Mouse (Mus musculus) midbrain, embryonic 11.5 days (tissue): ENCODE results near the gene Tmem132c. TPM values are rescaled to one million over a fixed set of nuclear protein-coding genes. Genes with fewer than 3 reads are reported as not detected.

Source experiments
- ATAC-seq: fragments of 200-750 bp; cut with Nextera tagmentation; 2 replicates; pipeline ENCODE4 v1.8.0; 2017; ENCODE audit warnings: moderate TSS enrichment, moderate library complexity; ENCODE audit not compliant: low FRiP score
- DNase-seq: peaks from one replicate; pipeline ENCODE4 v3.0.0; 2015; ENCODE audit warnings: low spot score; ENCODE audit errors: missing footprints
- H3K27ac ChIP-seq: fragments of 300-500 bp; sonication (generic); 2 replicates; pipeline ENCODE4 v1.5.1; 2014; ENCODE audit warnings: low read depth, low read length
- H3K27me3 ChIP-seq: fragments of 300-500 bp; sonication (generic); 2 replicates; pipeline ENCODE4 v1.6.1; 2014; ENCODE audit warnings: mild to moderate bottlenecking, low read length, moderate library complexity, mixed read lengths; ENCODE audit not compliant: control insufficient read depth, insufficient read depth
- H3K36me3 ChIP-seq: fragments of 300-500 bp; sonication (generic); 2 replicates; pipeline ENCODE4 v1.6.1; 2014; ENCODE audit warnings: mild to moderate bottlenecking, low read length, moderate library complexity, mixed read lengths; ENCODE audit not compliant: control insufficient read depth, insufficient read depth
- H3K4me1 ChIP-seq: fragments of 300-500 bp; sonication (generic); 2 replicates; pipeline ENCODE4 v1.6.1; 2014; ENCODE audit warnings: low read length; ENCODE audit not compliant: control insufficient read depth, insufficient read depth
- H3K4me2 ChIP-seq: fragments of 300-500 bp; sonication (generic); 2 replicates; pipeline ENCODE4 v1.6.1; 2014; ENCODE audit warnings: mild to moderate bottlenecking, moderate library complexity
- H3K4me3 ChIP-seq: fragments of 300-500 bp; sonication (generic); 2 replicates; pipeline ENCODE4 v1.5.1; 2014; ENCODE audit warnings: low read depth, low read length
- H3K9ac ChIP-seq: fragments of 300-500 bp; sonication (generic); 2 replicates; pipeline ENCODE4 v1.6.1; 2014; ENCODE audit warnings: low read length
- H3K9me3 ChIP-seq: fragments of 300-500 bp; sonication (generic); 2 replicates; pipeline ENCODE4 v1.6.1; 2016; ENCODE audit warnings: low read length; ENCODE audit not compliant: control insufficient read depth
- WGBS: fragments of 180-500 bp; shearing (Covaris S2); extraction: QIAGEN DNeasy Blood & Tissue Kit; methylation state at CpG from one replicate; pipeline ENCODE4 v1.1.7; 2014; 5-methylcytosine and 5-hydroxymethylcytosine counted together
- polyA plus RNA-seq: library from polyadenylated mRNA; unstranded; fragments of >200 nt; fragmentation: Nextera tagmentation; extraction: Ambion mirVana; gene quantifications from 2 replicates; pipeline ENCODE4 v1.2.1, GENCODE M21; 2014

The Tmem132c gene
- polyA plus RNA-seq, 1 experiment from 2014 or later = 16.3 TPM

DNA sequence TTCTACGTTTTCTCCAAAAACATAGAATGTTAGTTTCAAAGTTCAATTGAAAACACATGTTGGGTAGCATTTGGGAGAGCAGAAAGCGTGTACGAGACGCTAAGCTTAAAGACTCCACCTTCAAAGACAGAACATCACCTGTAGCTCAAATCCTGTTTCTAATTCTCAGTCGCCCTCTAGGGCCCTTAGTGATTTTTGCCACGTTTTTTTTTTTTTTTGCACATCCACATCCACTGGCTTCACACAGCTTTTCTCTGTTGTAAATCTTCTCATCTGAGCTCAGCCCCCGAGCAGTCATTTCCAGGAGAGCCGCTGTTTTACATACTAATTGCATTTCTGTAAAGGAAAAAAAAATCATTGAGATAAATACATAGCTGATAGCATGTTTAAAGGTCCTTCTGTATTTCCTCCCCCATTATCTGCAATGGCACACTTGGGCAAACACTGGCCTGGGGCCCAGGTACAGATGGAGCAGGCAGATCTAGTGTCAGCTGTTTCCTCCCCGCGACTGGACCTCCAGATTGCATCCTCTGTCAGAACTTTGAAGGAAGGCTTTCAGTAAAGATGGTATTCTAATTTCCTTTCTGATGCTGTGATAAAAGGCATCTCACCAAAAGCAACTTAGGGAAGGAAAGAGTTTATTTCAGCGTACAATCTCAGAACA is 15.5 kb downstream of the Tmem132c start:
- Histone ChIP-seq H3K36me3 (no peaks in the 10 kb centered on the region), H3K4me2 (no peak overlapping the region)
- no peak for DNase-seq

DNA sequence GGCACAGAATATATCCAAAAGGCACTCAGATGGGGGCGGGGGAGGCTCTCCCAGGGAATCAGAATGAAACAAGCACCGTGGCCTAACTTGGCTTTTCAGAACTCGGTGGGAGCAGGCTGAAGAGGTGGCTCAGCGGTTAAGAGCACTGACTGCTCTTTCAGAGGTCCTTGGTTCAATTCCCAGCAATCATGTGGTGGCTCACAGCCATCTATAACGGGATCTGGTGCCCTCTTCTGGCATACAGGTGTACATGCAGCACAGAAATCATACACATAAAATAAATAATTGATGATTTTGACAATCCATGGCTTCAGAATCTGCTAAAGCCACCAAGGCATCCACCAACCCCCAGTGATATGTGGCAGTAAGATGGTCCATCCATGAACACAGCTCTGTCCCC is 20.5 kb downstream of the Tmem132c start:
- Histone ChIP-seq H3K27ac (no peak overlapping the region), H3K9ac (no peak overlapping the region), H3K36me3 (no peaks in the 10 kb centered on the region), H3K4me3 (no peak overlapping the region), H3K9me3 (no peaks in the 10 kb centered on the region), H3K4me1 (no peaks in the 10 kb centered on the region), H3K4me2 (no peak overlapping the region), H3K27me3 (no peaks in the 10 kb centered on the region)
- 93% methylated on average over 5 of the region's 5 CpGs for WGBS
- DNase-seq = no peak
- no peak for ATAC-seq

More for the DNA sequence above, 15.5 kb downstream of the Tmem132c start:
- 81% methylated on average over 11 of the region's 11 CpGs for WGBS
- peaks cover 6% of the 10 kb centered on the region for H3K9me3 ChIP-seq
- ATAC-seq = no peak
- H3K9ac ChIP-seq = no peak overlapping the region
- no peaks in the 10 kb centered on the region for H3K27me3 ChIP-seq
- H3K4me3 ChIP-seq = no peak overlapping the region
- H3K27ac ChIP-seq = no peak overlapping the region
- H3K4me1 ChIP-seq = no peaks in the 10 kb centered on the region

DNA sequence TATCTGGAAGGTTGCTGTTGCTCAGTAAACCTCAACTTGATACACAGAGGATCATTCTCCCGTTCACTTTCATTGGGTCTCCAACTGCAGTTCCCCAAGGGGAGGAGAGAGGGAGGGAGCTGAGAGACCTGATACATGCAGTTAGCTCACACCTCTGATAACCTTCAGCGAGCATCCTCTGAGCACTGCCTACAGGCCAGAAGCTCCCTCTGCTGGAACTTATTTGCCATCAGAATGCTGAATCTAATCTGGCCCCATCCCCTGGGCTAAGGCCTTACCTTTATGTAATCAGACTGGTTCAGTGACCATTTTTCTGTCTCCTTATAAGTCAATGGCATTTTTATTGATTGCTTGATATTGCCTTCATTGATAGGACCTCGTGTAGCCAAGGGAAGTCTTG is 29.5 kb downstream of the Tmem132c start:
- Histone ChIP-seq H3K27me3 (no peaks in the 10 kb centered on the region), H3K9ac (no peak overlapping the region), H3K4me2 (no peak overlapping the region), H3K4me3 (no peak overlapping the region), H3K27ac (no peak overlapping the region), H3K36me3 (no peaks in the 10 kb centered on the region), H3K9me3 (no peaks in the 10 kb centered on the region; the same call in 1 of the 2 replicates), H3K4me1 (no peaks in the 10 kb centered on the region)
- WGBS = 61% methylated on average over 3 of the region's 3 CpGs
- no peak for DNase-seq
- no peak for ATAC-seq

DNA sequence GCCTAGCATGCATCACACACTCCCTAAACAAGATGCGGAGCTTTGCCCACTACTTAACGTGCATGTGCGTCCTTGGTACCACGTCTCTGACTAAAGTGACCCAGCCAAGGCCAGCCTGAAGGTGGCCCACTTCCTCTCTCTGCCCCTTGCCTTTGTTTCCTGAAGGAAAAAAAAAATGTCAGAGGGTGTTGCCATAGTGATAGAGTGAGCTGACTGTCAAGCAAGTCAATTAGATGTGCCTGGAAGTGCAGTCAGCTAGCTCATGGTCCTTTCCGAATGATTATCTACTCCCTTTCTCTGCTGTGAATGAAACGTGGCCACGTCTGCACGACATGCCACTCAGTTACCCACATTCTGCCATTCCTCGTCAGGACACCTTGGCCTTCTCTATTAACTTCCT is 37.9 kb downstream of the Tmem132c start:
- ATAC-seq = peak; percentile 72; the same call in 1 of the 2 replicates
- H3K9me3 ChIP-seq = no peaks in the 10 kb centered on the region

DNA sequence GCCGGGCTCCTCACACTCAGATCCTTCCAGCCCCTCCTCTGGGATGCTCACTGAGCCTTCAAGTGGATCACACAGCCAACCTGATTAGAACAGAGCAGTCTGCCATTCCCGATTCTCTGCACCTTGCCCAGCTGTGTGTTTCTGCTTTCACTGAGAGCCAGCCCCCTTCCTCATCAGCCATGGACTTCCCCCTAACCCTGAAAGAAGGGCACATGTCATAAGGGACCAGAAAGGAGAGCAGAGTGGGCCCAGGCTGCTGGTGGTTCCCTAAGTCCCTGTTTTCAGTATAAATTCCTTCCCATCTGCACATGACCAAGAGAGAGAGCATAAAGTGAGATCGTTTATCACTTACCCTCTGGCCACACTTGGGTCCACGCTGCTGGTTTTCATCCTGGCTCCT is 39.6 kb downstream of the Tmem132c start:
- 78% methylated on average over 4 of the region's 4 CpGs for WGBS
- no peak overlapping the region for H3K9ac ChIP-seq
- no peaks in the 10 kb centered on the region for H3K9me3 ChIP-seq
- no peaks in the 10 kb centered on the region for H3K36me3 ChIP-seq
- no peak overlapping the region for H3K27ac ChIP-seq
- H3K4me2 ChIP-seq = no peak overlapping the region
- H3K4me1 ChIP-seq = peaks cover 4% of the 10 kb centered on the region
- H3K27me3 ChIP-seq = no peaks in the 10 kb centered on the region
- ATAC-seq (no peak), DNase-seq (peak; percentile 69)
- no peak overlapping the region for H3K4me3 ChIP-seq

More for the DNA sequence above, 37.9 kb downstream of the Tmem132c start:
- Histone ChIP-seq H3K4me1 (peaks cover 4% of the 10 kb centered on the region), H3K36me3 (no peaks in the 10 kb centered on the region), H3K4me2 (no peak overlapping the region), H3K27ac (no peak overlapping the region), H3K4me3 (no peak overlapping the region), H3K9ac (no peak overlapping the region), H3K27me3 (no peaks in the 10 kb centered on the region)
- 51% methylated on average over 9 of the region's 9 CpGs for WGBS
- DNase-seq = peak; percentile 82

DNA sequence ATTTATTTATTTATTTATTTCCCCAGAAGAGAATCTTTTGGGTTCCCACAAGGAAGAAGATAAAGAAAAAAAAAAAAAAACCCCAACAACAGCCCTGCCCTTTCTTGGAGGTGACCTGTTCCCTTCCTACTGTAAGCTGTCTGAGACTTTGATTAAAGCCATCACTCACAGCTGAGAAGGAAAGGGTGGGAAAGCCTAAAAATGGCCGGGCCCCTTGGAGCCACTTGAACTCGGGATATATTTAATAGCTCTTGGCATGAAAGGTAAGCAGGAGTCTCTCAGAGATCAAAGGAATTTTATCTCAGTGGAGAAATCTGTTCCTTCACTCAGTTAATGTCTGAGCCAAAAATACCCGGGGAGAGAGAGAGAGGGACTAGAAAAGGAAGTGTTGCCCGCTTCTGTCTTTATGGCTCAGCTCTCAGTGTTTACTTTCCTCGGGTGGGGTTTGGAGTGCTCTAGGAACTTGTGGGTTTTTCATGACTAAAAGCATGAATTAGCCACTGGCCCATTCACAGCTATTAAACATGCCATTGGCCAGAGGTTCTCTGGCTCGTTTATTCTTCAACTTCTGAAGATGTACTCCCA is 41.0 kb downstream of the Tmem132c start:
- no peak for ATAC-seq
- WGBS = 77% methylated on average over 6 of the region's 6 CpGs
- H3K9me3 ChIP-seq = no peaks in the 10 kb centered on the region

DNA sequence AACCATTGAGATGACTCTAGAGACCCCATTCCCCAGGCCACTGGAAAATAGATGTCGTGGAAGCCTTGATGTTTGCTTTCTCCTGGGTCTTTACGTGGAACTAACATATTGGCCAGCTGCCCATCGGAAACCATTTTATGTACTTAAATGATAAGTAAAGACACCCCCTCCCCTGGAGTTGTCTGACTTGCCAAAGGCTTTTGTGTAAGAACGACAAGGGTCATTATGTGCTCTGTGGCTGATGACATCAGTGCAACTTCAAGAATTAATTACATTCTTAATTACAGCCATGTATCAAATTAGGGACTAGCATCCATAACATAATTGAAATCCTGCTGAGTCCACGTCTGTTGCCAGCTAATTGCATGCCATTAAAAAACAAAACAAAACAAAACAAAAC is 45.3 kb downstream of the Tmem132c start:
- H3K9ac ChIP-seq = no peak overlapping the region
- 80% methylated on average over 5 of the region's 5 CpGs for WGBS
- no peak overlapping the region for H3K4me3 ChIP-seq
- no peak overlapping the region for H3K27ac ChIP-seq
- ATAC-seq = no peak
- no peaks in the 10 kb centered on the region for H3K27me3 ChIP-seq
- no peaks in the 10 kb centered on the region for H3K36me3 ChIP-seq
- H3K4me1 ChIP-seq = peaks cover 9% of the 10 kb centered on the region
- no peaks in the 10 kb centered on the region; the same call in 1 of the 2 replicates for H3K9me3 ChIP-seq
- no peak overlapping the region for H3K4me2 ChIP-seq
- peak; percentile 77 for DNase-seq

More for the DNA sequence above, 41.0 kb downstream of the Tmem132c start:
- H3K27me3 ChIP-seq = no peaks in the 10 kb centered on the region
- H3K27ac ChIP-seq = no peak overlapping the region
- no peak overlapping the region for H3K4me2 ChIP-seq
- H3K4me1 ChIP-seq = peaks cover 4% of the 10 kb centered on the region
- H3K9ac ChIP-seq = no peak overlapping the region
- DNase-seq = no peak
- H3K4me3 ChIP-seq = no peak overlapping the region
- H3K36me3 ChIP-seq = no peaks in the 10 kb centered on the region

DNA sequence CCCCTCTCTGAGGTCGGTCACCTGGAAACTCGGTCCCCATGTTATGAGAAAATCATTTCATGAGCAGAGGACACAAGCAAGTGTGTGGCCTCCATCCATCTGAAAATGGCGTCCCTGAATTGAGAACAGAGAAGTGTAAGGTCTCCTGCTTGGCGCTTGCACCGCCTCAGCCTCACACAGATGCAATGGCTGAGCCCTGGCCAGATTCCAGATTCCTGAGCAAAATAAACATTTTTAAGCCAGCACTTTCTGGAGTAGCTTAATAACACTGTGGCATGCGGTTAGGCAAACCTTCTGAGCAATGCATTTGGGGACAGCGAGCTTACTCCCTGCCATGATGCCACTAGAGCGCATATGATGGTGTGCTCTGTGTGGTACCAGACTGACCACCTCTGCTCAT is 48.1 kb downstream of the Tmem132c start:
- no peak for DNase-seq
- Histone ChIP-seq H3K9me3 (no peaks in the 10 kb centered on the region; the same call in none of the 2 replicates), H3K4me2 (no peak overlapping the region), H3K27me3 (no peaks in the 10 kb centered on the region), H3K27ac (no peak overlapping the region), H3K36me3 (no peaks in the 10 kb centered on the region), H3K4me1 (peaks cover 9% of the 10 kb centered on the region), H3K9ac (no peak overlapping the region), H3K4me3 (no peak overlapping the region)
- ATAC-seq = no peak
- 97% methylated on average over 8 of the region's 8 CpGs for WGBS

DNA sequence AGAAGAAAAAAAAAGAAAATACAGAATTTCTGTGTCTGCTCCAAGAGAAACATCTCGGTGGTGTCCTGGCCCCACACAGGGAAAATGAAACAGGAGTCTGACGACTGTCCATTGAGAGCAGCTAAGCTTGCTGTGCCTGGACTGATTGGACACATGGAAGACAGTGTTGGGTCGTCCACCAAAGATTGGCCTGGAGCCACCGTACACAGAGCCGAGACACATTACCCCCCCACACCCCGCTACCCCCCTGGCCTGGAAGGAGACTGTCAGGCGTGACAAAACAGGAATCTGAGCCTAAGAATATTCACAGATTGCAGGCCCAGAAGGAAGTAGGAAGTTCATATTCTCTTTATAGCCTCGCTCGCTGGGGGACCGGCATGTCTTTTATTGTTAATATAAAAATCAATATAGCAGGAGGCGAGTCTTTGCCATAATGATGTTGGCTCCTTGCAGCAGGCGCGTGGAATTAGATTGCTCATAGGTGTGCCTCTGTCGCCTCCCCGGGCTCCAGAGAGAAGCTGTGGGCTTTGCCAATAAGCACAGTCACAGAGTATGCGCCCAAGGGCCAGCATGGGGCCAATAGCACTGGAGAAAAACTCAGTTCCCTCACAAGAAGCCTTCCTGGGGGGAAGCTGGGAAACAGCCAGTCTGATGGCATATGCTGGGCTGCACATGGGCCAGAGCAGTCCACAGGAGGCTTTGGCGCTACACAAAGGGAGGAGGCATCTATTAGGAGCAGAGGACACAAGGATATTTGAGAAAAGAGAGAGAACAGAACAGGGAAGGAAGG is 49.0 kb downstream of the Tmem132c start:
- peak overlapping the region; percentile 54 for H3K27ac ChIP-seq
- H3K4me3 ChIP-seq = no peak overlapping the region
- H3K4me2 ChIP-seq = no peak overlapping the region
- WGBS = 63% methylated on average over 17 of the region's 17 CpGs
- ATAC-seq (peak; percentile 59), DNase-seq (peak; percentile 89)
- no peaks in the 10 kb centered on the region; the same call in none of the 2 replicates for H3K9me3 ChIP-seq
- H3K4me1 ChIP-seq = peaks cover 9% of the 10 kb centered on the region
- no peaks in the 10 kb centered on the region for H3K27me3 ChIP-seq
- H3K36me3 ChIP-seq = no peaks in the 10 kb centered on the region
- no peak overlapping the region for H3K9ac ChIP-seq
